Mouse (Mus musculus) liver, postnatal 0 days (tissue): ENCODE measurements around the gene Ehd1. TPM values are rescaled to one million over a fixed set of nuclear protein-coding genes. Genes with fewer than 3 reads are reported as not detected.
A peak's percentile ranks its signal among the peaks of the same experiment; 100 is the strongest.

Source experiments
- ATAC-seq: fragments of 200-750 bp; cut with Nextera tagmentation; 2 replicates; pipeline ENCODE4 v1.8.0; 2017; ENCODE audit warnings: mild to moderate bottlenecking, moderate library complexity
- DNase-seq: peaks from one replicate; pipeline ENCODE4 v3.0.0-alpha.2; 2016
- H3K27ac ChIP-seq: fragments of 300-500 bp; sonication (generic); 2 replicates; pipeline ENCODE4 v1.5.1; 2014; ENCODE audit warnings: antibody characterized with exemption, moderate library complexity, mild to moderate bottlenecking, low read depth
- H3K27me3 ChIP-seq: fragments of 300-500 bp; sonication (generic); 2 replicates; pipeline ENCODE4 v1.6.1; 2014; ENCODE audit warnings: low read length, control low read depth, mixed read lengths; ENCODE audit not compliant: insufficient read depth
- H3K36me3 ChIP-seq: fragments of 300-500 bp; sonication (generic); replicated peaks from 2 replicates; pipeline ENCODE4 v1.6.1; 2014; ENCODE audit warnings: mild to moderate bottlenecking, control low read depth, low read length, moderate library complexity, mixed read lengths; ENCODE audit not compliant: insufficient read depth
- H3K4me1 ChIP-seq: fragments of 300-500 bp; sonication (generic); 2 replicates; pipeline ENCODE4 v1.6.1; 2014; ENCODE audit warnings: antibody characterized with exemption, mild to moderate bottlenecking, control low read depth; ENCODE audit not compliant: insufficient read depth
- H3K4me2 ChIP-seq: fragments of 300-500 bp; sonication (generic); 2 replicates; pipeline ENCODE4 v1.6.1; 2014; ENCODE audit warnings: low read depth, mild to moderate bottlenecking, low read length, moderate library complexity, mixed read lengths
- H3K4me3 ChIP-seq: fragments of 300-500 bp; sonication (generic); 2 replicates; pipeline ENCODE4 v1.5.1; 2014; ENCODE audit warnings: low read depth, low read length
- H3K9ac ChIP-seq: fragments of 300-500 bp; sonication (generic); replicated peaks from 2 replicates; pipeline ENCODE4 v1.6.1; 2014; ENCODE audit warnings: mild to moderate bottlenecking, moderate library complexity
- H3K9me3 ChIP-seq: fragments of 300-500 bp; sonication (generic); 2 replicates; pipeline ENCODE4 v1.6.1; 2016; ENCODE audit warnings: mild to moderate bottlenecking, control low read depth, low read length, mixed read lengths
- CTCF ChIP-seq: sonication (generic); IDR thresholded peaks from 2 replicates; pipeline ENCODE4 v1.5.1; 2016; ENCODE audit warnings: antibody characterized with exemption, low read depth
- EP300 ChIP-seq: IDR thresholded peaks from 2 replicates; pipeline ENCODE4 v1.6.1; 2016; ENCODE audit warnings: antibody characterized with exemption, low read depth, mild to moderate bottlenecking
- WGBS: fragments of 180-500 bp; shearing (Covaris S2); extraction: QIAGEN DNeasy Blood & Tissue Kit; methylation state at CpG from one replicate; pipeline ENCODE4 v1.1.7; 2014; ENCODE audit not compliant: insufficient replicate concordance; 5-methylcytosine and 5-hydroxymethylcytosine counted together
- polyA plus RNA-seq: library from polyadenylated mRNA; unstranded; fragments of >200 nt; fragmentation: Nextera tagmentation; extraction: Ambion mirVana; gene quantifications from 2 replicates; pipeline ENCODE4 v1.2.1, GENCODE M21; 2015

Gene Ehd1
- polyA plus RNA-seq, 1 experiment from 2014 or later: 36.4 TPM

DNA sequence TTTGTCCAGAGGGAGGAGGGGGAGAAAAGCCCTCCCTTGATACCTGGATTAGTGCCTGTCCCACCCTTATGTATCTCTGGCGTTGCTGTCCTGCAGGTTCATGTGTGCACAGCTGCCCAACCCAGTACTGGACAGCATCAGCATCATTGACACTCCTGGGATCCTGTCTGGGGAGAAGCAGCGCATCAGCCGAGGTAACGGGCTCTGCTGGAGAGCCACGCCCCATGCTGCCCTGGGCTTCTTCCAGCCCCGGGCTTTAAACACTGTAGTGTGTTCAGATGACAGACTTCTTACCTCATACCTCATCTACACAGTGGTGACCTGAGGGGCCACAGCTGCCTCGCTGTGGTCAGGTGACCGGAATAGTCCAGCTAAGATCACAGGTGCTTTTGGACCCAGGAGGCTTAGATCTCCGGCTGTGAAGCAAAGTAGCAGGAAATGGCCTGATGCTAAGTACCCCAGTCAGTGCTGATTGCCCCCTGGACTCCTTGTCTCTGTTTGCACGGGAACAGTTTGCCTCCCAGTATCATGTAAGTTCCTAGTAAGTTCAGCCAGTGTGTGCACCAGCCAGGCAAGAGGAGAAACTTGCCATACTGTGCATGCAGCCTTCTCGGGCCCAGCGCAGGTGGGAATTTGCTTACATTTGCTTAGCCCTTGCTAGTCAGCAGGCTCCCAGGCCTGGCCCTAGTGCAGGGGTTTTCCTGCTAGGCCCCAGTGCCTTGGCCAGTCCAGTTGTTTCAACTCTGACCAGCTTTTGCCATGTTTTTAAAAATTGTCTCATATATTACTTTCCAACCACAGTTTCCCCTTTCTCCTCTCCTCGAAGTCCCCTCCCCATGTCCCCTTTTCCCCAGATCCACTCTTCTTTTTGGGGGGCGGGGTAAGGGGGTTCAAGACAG is 4.8 kb downstream of the Ehd1 start:
- H3K27ac ChIP-seq: no peak overlapping the region
- no peak for TF ChIP-seq CTCF
- no peak for TF ChIP-seq EP300
- H3K4me2 ChIP-seq: no peak overlapping the region
- no peaks in the 10 kb centered on the region for H3K27me3 ChIP-seq
- ATAC-seq (no peak), DNase-seq (no peak)
- H3K36me3 ChIP-seq: peaks cover 43% of the 10 kb centered on the region
- no peaks in the 10 kb centered on the region for H3K9me3 ChIP-seq
- peaks cover 83% of the 10 kb centered on the region for H3K4me1 ChIP-seq
- H3K4me3 ChIP-seq: no peak overlapping the region
- no peak overlapping the region for H3K9ac ChIP-seq
- 64% methylated on average over 14 of the region's 14 CpGs for WGBS

- Histone ChIP-seq H3K4me3 (no peak overlapping the region), H3K9me3 (no peaks in the 10 kb centered on the region), H3K4me2 (0 out of 2 replicates have a peak overlapping the region, but pooled peaks have one; percentile 18), H3K9ac (no peak overlapping the region), H3K27me3 (no peaks in the 10 kb centered on the region), H3K27ac (peak overlapping the region; percentile 61), H3K4me1 (peaks cover 87% of the 10 kb centered on the region), H3K36me3 (peaks cover 51% of the 10 kb centered on the region)
- ATAC-seq (no peak), DNase-seq (no peak)
- 15% methylated on average over 5 of the region's 5 CpGs for WGBS
- no peak for TF ChIP-seq CTCF
- TF ChIP-seq EP300: no peak
These were observed 6.5 kb downstream of the Ehd1 start for GRCm38 (mm10) chr19:6283001-6283400.

DNA sequence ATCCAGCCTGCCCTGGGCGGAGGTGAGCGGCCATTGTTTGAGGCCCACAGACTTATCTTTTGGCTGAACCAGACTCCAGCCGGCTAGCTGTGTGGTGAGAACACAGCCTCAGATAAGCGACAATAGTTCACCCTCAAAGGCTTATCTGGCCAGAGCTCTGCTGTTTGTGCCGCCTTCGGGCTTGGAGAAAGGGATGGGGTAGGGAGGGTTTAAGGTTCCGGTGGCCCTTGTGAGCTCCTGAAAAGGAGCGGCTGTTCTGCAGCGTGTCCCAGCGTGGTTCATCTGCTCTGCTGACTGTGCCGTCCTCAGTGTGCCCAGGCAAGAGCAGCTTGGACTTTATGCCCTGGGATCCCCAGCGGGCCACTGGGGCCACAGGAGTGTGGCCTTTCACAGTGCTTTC is 8.0 kb downstream of the Ehd1 start:
- TF ChIP-seq CTCF (no peak), EP300 (peak; percentile 85)
- Histone ChIP-seq H3K36me3 (peaks cover 46% of the 10 kb centered on the region), H3K4me2 (peak overlapping the region; percentile 61), H3K4me1 (peaks cover 77% of the 10 kb centered on the region), H3K4me3 (no peak overlapping the region), H3K9ac (peak overlapping the region; percentile 57; the same call in 1 of the 2 replicates), H3K27ac (peak overlapping the region; percentile 87), H3K27me3 (no peaks in the 10 kb centered on the region), H3K9me3 (no peaks in the 10 kb centered on the region)
- 35% methylated on average over 12 of the region's 12 CpGs for WGBS
- ATAC-seq (peak; percentile 73), DNase-seq (no peak)

DNA sequence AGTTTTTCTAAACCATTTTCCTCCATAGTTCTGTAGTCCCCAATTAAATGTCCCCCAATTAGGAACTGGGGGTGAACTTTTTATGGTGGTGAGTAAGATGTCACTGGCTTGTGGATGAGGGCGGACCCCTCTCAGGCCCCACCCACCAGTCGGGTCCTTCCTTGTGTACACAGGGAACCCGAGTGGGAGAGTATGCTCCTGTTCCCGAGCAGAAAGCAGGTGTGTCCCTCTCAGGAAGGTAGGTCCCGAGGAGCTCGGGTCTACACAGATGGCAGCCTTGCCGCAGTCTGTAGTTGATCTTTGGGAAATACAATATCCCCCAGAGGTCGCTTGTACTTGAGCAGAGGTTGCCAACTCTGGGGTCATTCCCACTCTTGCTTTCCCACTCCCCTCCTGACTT is 8.7 kb downstream of the Ehd1 start:
- Histone ChIP-seq H3K4me3 (no peak overlapping the region), H3K9ac (peak overlapping the region; percentile 57), H3K27me3 (no peaks in the 10 kb centered on the region), H3K27ac (peak overlapping the region; percentile 87), H3K36me3 (peaks cover 42% of the 10 kb centered on the region), H3K4me1 (peaks cover 76% of the 10 kb centered on the region), H3K4me2 (peak overlapping the region; percentile 61), H3K9me3 (no peaks in the 10 kb centered on the region)
- DNase-seq: no peak
- no peak for ATAC-seq
- no peak for TF ChIP-seq EP300
- TF ChIP-seq CTCF: no peak
- 42% methylated on average over 8 of the region's 8 CpGs for WGBS

DNA sequence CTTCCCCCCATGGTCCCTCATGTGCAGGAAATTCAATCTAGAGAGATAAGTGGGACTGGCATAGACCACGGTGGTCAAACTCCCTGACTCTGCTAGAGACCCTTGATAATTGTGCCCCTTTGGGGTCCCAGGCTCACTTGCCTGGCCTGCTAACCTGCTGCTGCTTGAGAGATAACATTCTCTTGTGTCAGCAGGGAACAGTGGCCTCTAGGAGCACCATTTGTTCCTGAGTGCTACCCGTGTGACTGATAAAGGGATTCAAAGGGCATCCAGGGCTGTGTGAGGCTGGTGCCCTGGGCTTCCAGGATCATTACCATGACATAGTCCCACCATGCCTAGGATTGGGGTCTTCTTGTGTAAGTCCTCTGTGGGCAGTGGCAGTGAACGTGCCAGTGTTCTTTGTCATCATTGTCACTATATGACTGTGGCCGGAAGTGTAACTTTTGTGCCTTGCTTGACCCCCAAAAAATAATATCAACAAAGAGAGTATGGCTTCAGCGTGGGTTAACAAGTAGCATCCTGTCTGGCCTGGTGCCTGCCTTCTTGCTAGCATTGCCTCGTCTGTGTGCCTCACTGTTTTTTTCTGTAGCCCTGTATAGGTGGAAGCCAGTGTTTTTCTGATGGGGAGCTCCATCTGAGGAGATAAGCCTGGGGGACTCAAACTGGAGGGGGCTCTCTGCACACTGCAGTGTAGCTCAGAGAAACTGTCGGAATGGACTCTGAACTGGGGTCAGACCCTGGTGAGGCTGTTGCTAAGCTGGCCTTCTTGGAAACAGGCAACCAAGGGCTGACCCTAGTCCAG is 9.3 kb downstream of the Ehd1 start:
- TF ChIP-seq EP300 (peak; percentile 42; the same call in 1 of the 2 replicates), CTCF (no peak)
- Histone ChIP-seq H3K4me3 (no peak overlapping the region; the same call in 1 of the 2 replicates), H3K27me3 (no peaks in the 10 kb centered on the region), H3K36me3 (peaks cover 36% of the 10 kb centered on the region), H3K9ac (peak overlapping the region; percentile 57), H3K9me3 (no peaks in the 10 kb centered on the region), H3K4me2 (peak overlapping the region; percentile 61), H3K4me1 (peaks cover 73% of the 10 kb centered on the region), H3K27ac (peak overlapping the region; percentile 87)
- DNase-seq (no peak), ATAC-seq (peak; percentile 38)
- 29% methylated on average over 7 of the region's 7 CpGs for WGBS
